Mouse (Mus musculus) forebrain, embryonic 12.5 days (tissue): Measurements from ENCODE around the gene St14. TPM values are rescaled to one million over a fixed set of nuclear protein-coding genes. Genes with fewer than 3 reads are reported as not detected.

Experiments
- ATAC-seq: fragments of 200-750 bp; cut with Nextera tagmentation; 2 replicates; pipeline ENCODE4 v1.8.0; 2017; ENCODE audit warnings: moderate TSS enrichment; ENCODE audit not compliant: low FRiP score
- H3K27ac ChIP-seq: fragments of 300-500 bp; sonication (generic); 2 replicates; pipeline ENCODE4 v1.5.1; 2016; ENCODE audit warnings: mild to moderate bottlenecking
- H3K27me3 ChIP-seq: fragments of 300-500 bp; sonication (generic); 2 replicates; pipeline ENCODE4 v1.6.1; 2016; ENCODE audit warnings: mild to moderate bottlenecking
- H3K36me3 ChIP-seq: fragments of 300-500 bp; sonication (generic); replicated peaks from 2 replicates; pipeline ENCODE4 v1.6.1; 2016; ENCODE audit warnings: mild to moderate bottlenecking
- H3K4me1 ChIP-seq: fragments of 300-500 bp; sonication (generic); 2 replicates; pipeline ENCODE4 v1.6.1; 2016
- H3K4me2 ChIP-seq: fragments of 300-500 bp; sonication (generic); 2 replicates; pipeline ENCODE4 v1.6.1; 2016; ENCODE audit warnings: mild to moderate bottlenecking, moderate library complexity
- H3K4me3 ChIP-seq: fragments of 300-500 bp; sonication (generic); replicated peaks from 2 replicates; pipeline ENCODE4 v1.5.1; 2016; ENCODE audit warnings: mild to moderate bottlenecking
- H3K9ac ChIP-seq: fragments of 300-500 bp; sonication (generic); 2 replicates; pipeline ENCODE4 v1.6.1; 2016; ENCODE audit warnings: mild to moderate bottlenecking
- H3K9me3 ChIP-seq: fragments of 300-500 bp; sonication (generic); 2 replicates; pipeline ENCODE4 v1.6.1; 2016
- WGBS: fragments of 180-500 bp; shearing (Covaris S2); methylation state at CpG from one replicate; pipeline ENCODE4 v1.1.7; 2016; 5-methylcytosine and 5-hydroxymethylcytosine counted together
- polyA plus RNA-seq: library from polyadenylated mRNA; unstranded; fragments of >200 nt; fragmentation: Nextera tagmentation; extraction: Ambion mirVana; gene quantifications from 2 replicates; pipeline ENCODE4 v1.2.1, GENCODE M21; 2016

The St14 gene
- polyA plus RNA-seq, 1 experiment from 2014 or later: 2.5 TPM

DNA sequence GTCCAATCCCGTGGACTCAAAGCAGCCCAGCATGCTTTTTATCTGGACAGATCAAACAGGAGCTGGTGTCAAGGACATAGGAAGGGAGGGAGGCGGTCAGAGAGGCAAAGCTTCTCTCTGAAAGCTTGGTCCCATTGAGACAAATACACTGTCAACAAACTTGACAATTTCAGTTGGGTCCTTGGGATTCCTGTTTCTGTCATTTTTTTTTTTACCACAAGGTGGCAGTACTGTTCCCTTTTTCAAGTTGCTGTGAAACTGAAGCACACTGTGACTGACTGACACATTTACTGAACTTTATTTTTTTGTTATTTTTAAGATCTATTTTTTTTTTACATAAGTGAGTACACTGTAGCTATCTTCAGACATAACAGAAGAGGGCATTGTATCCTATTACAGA is 19.4 kb upstream of the St14 start:
- Histone ChIP-seq H3K9me3 (no peaks in the 10 kb centered on the region), H3K27me3 (no peaks in the 10 kb centered on the region), H3K4me3 (no peak overlapping the region), H3K27ac (no peak overlapping the region), H3K4me2 (no peak overlapping the region), H3K9ac (no peak overlapping the region), H3K36me3 (peaks cover 69% of the 10 kb centered on the region), H3K4me1 (no peaks in the 10 kb centered on the region)
- ATAC-seq: no peak
- 81% methylated on average over 2 of the region's 2 CpGs for WGBS

DNA sequence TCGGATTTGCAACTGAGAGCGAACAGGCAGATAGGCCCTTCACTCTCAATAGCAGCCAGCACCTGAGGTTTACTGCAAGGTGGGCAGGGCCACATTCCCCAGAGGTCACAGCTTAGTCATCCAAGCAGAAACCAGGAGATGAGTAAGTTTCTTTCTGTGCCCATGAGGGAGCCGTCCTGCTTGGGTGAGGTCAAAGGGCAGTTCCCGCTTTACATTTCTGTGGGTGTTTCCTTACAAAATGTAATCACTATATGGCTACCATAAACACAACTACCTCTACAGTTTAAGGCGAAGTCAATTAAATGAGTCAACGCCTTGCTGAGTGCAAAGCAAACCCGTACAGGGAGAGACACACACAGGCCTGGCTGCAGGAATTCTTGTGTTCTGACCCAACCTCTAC is 16.5 kb upstream of the St14 start:
- H3K4me3 ChIP-seq: no peak overlapping the region
- peaks cover 47% of the 10 kb centered on the region for H3K36me3 ChIP-seq
- ATAC-seq: no peak
- H3K27me3 ChIP-seq: no peaks in the 10 kb centered on the region
- no peak overlapping the region for H3K27ac ChIP-seq
- H3K9ac ChIP-seq: no peak overlapping the region
- H3K4me2 ChIP-seq: no peak overlapping the region
- WGBS: 89% methylated on average over 7 of the region's 7 CpGs
- H3K9me3 ChIP-seq: no peaks in the 10 kb centered on the region
- no peaks in the 10 kb centered on the region for H3K4me1 ChIP-seq

- H3K4me1 ChIP-seq: no peaks in the 10 kb centered on the region
- no peaks in the 10 kb centered on the region for H3K9me3 ChIP-seq
- ATAC-seq: no peak
- H3K36me3 ChIP-seq: peaks cover 25% of the 10 kb centered on the region
- H3K9ac ChIP-seq: no peak overlapping the region
- 86% methylated on average over 7 of the region's 7 CpGs for WGBS
- no peak overlapping the region for H3K4me3 ChIP-seq
- no peak overlapping the region for H3K4me2 ChIP-seq
- no peaks in the 10 kb centered on the region for H3K27me3 ChIP-seq
- no peak overlapping the region for H3K27ac ChIP-seq
Observed at GRCm38 (mm10) chr9:31145272-31145925, 13.7 kb upstream of the St14 start.

- ATAC-seq: no peak
- no peak overlapping the region for H3K27ac ChIP-seq
- H3K36me3 ChIP-seq: peaks cover 4% of the 10 kb centered on the region; the same call in 1 of the 2 replicates
- H3K4me2 ChIP-seq: no peak overlapping the region
- H3K27me3 ChIP-seq: no peaks in the 10 kb centered on the region
- no peaks in the 10 kb centered on the region for H3K9me3 ChIP-seq
- H3K9ac ChIP-seq: no peak overlapping the region
- no peaks in the 10 kb centered on the region for H3K4me1 ChIP-seq
- no peak overlapping the region for H3K4me3 ChIP-seq
- WGBS: 68% methylated on average over 1 of the region's 1 CpGs
Observed at GRCm38 (mm10) chr9:31142924-31143323, 11.3 kb upstream of the St14 start.

- ATAC-seq: no peak
- 87% methylated on average over 5 of the region's 5 CpGs for WGBS
- Histone ChIP-seq H3K36me3 (no peaks in the 10 kb centered on the region), H3K9ac (no peak overlapping the region), H3K27ac (no peak overlapping the region), H3K4me2 (no peak overlapping the region), H3K4me1 (peaks cover 19% of the 10 kb centered on the region), H3K9me3 (no peaks in the 10 kb centered on the region), H3K4me3 (no peak overlapping the region), H3K27me3 (peaks cover 76% of the 10 kb centered on the region)
Observed at GRCm38 (mm10) chr9:31133131-31133530, 1.5 kb upstream of the St14 start.

- no peaks in the 10 kb centered on the region for H3K9me3 ChIP-seq
- WGBS: 13% methylated on average over 26 of the region's 26 CpGs
- H3K4me2 ChIP-seq: peak overlapping the region; percentile 80
- no peak overlapping the region for H3K27ac ChIP-seq
- H3K9ac ChIP-seq: peak overlapping the region; percentile 51; the same call in 1 of the 2 replicates
- H3K4me1 ChIP-seq: peaks cover 19% of the 10 kb centered on the region
- ATAC-seq: no peak; the same call in 1 of the 2 replicates
- H3K27me3 ChIP-seq: peaks cover 74% of the 10 kb centered on the region
- H3K4me3 ChIP-seq: peak overlapping the region; percentile 47
- no peaks in the 10 kb centered on the region for H3K36me3 ChIP-seq
Observed at GRCm38 (mm10) chr9:31130357-31131204, 1.1 kb downstream of the St14 start.

GRCm38 (mm10) chr9:31129956-31130355 is 1.7 kb downstream of the St14 start:
- Histone ChIP-seq H3K9ac (no peak overlapping the region), H3K36me3 (no peaks in the 10 kb centered on the region), H3K9me3 (no peaks in the 10 kb centered on the region), H3K4me2 (no peak overlapping the region), H3K27me3 (peaks cover 71% of the 10 kb centered on the region), H3K4me1 (peaks cover 19% of the 10 kb centered on the region), H3K4me3 (no peak overlapping the region), H3K27ac (no peak overlapping the region)
- no peak for ATAC-seq
- 75% methylated on average over 8 of the region's 8 CpGs for WGBS

DNA sequence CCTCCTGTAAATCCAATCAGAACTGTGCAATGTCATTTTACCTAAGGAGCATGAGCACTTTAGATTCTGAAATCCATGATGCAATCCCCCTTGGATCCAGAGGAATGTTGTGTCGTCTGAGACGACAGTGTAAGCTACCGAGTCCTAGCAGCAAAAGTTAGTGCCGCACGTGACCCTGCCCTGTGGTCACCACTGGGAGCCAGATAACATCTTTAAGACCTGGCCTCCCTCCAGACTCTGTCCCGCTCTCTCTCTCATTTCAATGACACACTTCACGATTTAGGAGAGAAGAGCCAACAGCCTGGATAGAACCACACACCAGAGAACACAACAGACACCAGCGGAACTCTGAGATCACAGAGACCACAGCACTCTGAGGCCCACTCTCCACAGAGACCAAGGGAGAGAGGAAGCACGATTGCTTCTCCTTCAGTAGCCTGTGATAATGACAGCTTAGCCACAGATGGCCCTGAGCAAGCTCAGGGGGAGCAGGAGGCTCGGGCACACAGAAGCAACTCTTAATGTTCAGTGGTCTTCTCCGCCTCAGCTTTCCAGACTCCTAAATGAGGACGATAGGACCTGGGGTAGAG is 3.7 kb downstream of the St14 start:
- no peak for ATAC-seq
- Histone ChIP-seq H3K4me2 (no peak overlapping the region), H3K27ac (no peak overlapping the region), H3K4me3 (no peak overlapping the region), H3K36me3 (no peaks in the 10 kb centered on the region), H3K9me3 (no peaks in the 10 kb centered on the region), H3K27me3 (peaks cover 51% of the 10 kb centered on the region), H3K4me1 (peaks cover 19% of the 10 kb centered on the region), H3K9ac (no peak overlapping the region)
- WGBS: 89% methylated on average over 12 of the region's 12 CpGs

DNA sequence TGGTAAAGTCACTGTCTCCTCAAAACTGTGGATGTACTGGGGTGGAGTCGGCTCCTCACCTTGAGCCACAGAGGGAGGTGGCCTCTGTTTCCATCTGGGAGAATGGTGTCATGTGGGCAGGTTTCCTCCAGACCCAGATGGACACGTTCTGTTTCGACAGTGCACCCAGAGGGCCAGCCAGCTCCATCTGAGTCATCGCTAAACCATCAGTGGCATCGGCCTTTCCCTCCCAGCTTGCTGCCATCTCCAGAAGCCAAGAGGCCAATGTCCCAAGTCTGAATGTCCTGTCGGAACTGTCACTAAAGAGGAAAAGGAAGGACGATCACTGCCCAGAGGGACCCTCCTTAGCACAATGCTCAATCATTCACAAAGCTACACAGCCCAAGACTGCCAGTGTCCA is 5.6 kb downstream of the St14 start:
- no peak overlapping the region for H3K27ac ChIP-seq
- no peaks in the 10 kb centered on the region for H3K36me3 ChIP-seq
- H3K4me2 ChIP-seq: no peak overlapping the region
- H3K9me3 ChIP-seq: no peaks in the 10 kb centered on the region
- ATAC-seq: no peak
- H3K27me3 ChIP-seq: peaks cover 32% of the 10 kb centered on the region
- H3K9ac ChIP-seq: no peak overlapping the region
- no peak overlapping the region for H3K4me3 ChIP-seq
- WGBS: 87% methylated on average over 7 of the region's 7 CpGs
- peaks cover 15% of the 10 kb centered on the region for H3K4me1 ChIP-seq

GRCm38 (mm10) chr9:31122464-31123030 is 9.1 kb downstream of the St14 start:
- H3K4me2 ChIP-seq: no peak overlapping the region
- no peaks in the 10 kb centered on the region; the same call in 1 of the 2 replicates for H3K27me3 ChIP-seq
- H3K9me3 ChIP-seq: no peaks in the 10 kb centered on the region
- ATAC-seq: 0 out of 2 replicates have a peak, but pooled peaks have one; percentile 42
- H3K9ac ChIP-seq: no peak overlapping the region
- H3K36me3 ChIP-seq: no peaks in the 10 kb centered on the region
- 0 out of 2 replicates have a peak overlapping the region, but pooled peaks have one; percentile 50 for H3K27ac ChIP-seq
- no peak overlapping the region for H3K4me3 ChIP-seq
- WGBS: 52% methylated on average over 12 of the region's 13 CpGs
- H3K4me1 ChIP-seq: peaks cover 8% of the 10 kb centered on the region; the same call in 1 of the 2 replicates

GRCm38 (mm10) chr9:31120533-31120915 is 11.1 kb downstream of the St14 start:
- H3K4me3 ChIP-seq: no peak overlapping the region
- no peak for ATAC-seq

More at GRCm38 (mm10) chr9:31120533-31120915, 11.1 kb downstream of the St14 start:
- H3K36me3 ChIP-seq: no peaks in the 10 kb centered on the region
- no peak overlapping the region for H3K9ac ChIP-seq
- no peak overlapping the region for H3K27ac ChIP-seq
- H3K27me3 ChIP-seq: no peaks in the 10 kb centered on the region; the same call in 1 of the 2 replicates
- H3K4me2 ChIP-seq: no peak overlapping the region
- H3K4me1 ChIP-seq: peaks cover 8% of the 10 kb centered on the region; the same call in 1 of the 2 replicates
- WGBS: 68% methylated on average over 4 of the region's 4 CpGs
- H3K9me3 ChIP-seq: no peaks in the 10 kb centered on the region
